Mouse (Mus musculus) thymus, adult 2 months (tissue): ENCODE measurements around the gene Plxna4.

ENCODE experiments used
- CTCF ChIP-seq: fragments of 200-500 bp; IDR thresholded peaks from 2 replicates; pipeline ENCODE4 v1.5.1; 2012; ENCODE audit warnings: mild to moderate bottlenecking, control low read depth, low read length, moderate library complexity, borderline replicate concordance; ENCODE audit not compliant: control insufficient read depth, poor library complexity, insufficient read depth; ENCODE audit errors: extremely low read depth
- POLR2A ChIP-seq: fragments of 200-500 bp; IDR thresholded peaks from 2 replicates; pipeline ENCODE4 v1.6.1; 2012; ENCODE audit warnings: mild to moderate bottlenecking, low read length, control low read depth, moderate library complexity; ENCODE audit not compliant: control insufficient read depth, poor library complexity, insufficient read depth; ENCODE audit errors: extremely low read depth

DNA sequence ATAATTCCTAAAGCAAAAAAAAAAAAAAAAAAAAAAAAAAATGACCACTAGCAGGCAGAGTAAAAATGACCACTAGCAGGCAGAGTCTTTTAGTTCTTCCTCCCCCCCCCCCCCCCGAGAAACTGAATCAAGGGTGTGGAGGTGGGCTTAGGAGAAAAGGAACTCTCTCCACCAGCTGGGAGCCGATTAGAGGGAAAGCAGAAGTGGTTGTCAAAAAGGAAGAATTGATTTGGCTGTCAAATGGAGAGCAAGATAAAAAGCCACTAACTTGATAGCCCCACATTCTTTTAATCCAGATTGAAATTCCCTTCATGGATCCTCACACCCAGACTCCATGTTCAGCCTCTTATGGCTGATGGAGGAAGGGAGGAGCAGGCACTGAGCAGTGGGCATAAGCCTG, 478.8 kb downstream of the Plxna4 start:
- TF ChIP-seq CTCF (no peak), POLR2A (no peak)
